Mouse (Mus musculus): ENCODE results near the gene Cyb5r1.

DNA sequence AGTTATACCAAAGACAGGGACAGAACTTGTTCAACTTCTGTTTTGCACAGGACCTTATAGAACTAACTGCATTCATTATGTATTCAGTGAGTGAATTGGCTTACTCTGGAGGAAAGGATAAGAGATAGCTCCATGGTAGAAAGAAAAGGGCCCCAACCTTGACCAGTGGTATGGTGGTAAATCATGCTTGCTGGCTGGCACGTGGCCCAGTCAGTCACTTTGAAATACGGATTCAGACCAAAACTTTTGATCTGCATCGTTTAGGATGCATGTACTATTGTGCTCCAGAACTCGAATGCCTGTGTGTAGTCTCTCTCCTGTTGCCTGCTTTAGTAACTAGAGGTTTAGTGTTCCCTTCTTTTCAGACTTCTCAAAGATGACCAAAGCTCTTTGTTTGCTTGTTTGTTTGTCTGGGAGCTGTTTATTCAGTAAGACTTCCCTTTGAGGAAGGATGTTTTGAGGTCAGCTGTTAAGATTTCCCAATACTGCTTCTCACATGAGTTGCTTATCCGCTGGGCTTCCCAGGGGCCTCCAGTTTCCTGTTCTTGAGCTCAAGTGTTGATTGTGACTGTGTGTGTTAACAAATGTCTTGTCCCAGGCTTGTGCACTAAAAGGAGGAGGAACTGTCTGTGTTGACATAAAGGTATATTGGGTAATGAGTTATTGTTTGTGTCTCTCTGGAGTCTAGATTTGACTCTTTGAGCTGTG is 14.5 kb downstream of the Cyb5r1 start:
- TF ChIP-seq CTCF (IDR thresholded peaks at IDR 0.05; ENCODE audit: control insufficient read depth, insufficient read depth, low read length): no peak
- no peak for TF ChIP-seq POLR2A (IDR thresholded peaks at IDR 0.05; ENCODE audit: borderline replicate concordance, control insufficient read depth, low read depth, low read length)
